Mouse (Mus musculus): ENCODE results near the gene Crtac1. TPM values are rescaled to one million over a fixed set of nuclear protein-coding genes. Genes with fewer than 3 reads are reported as not detected.

The Crtac1 gene
- polyA plus RNA-seq, 1 experiment from 2014 or later: 8.8 TPM

Small RNA genes within 50 kb of the gene (microRNA-seq; reads per million reads assigned to microRNA genes)
- not detected for gene Gm26339 (ENCODE audit: borderline number of aligned reads)
- not detected for gene Mir3085 (ENCODE audit: borderline number of aligned reads)

Other genes with a start within 250 kb of the Crtac1 start
- gene Sfrp5, start 229.5 kb downstream of the Crtac1 start, polyA plus RNA-seq (2015; fragmentation: Nextera tagmentation; extraction: Ambion mirVana): 6.3 and 8.7 TPM in 2 replicates
- 6.7 and 7.7 TPM in 2 replicates for gene Golga7b, start 184.2 kb downstream of the Crtac1 start, polyA plus RNA-seq (2015; fragmentation: Nextera tagmentation; extraction: Ambion mirVana)
- gene R3hcc1l, start 87.0 kb upstream of the Crtac1 start, polyA plus RNA-seq (2015; fragmentation: Nextera tagmentation; extraction: Ambion mirVana): 18.9 and 19.0 TPM in 2 replicates
- gene Loxl4, start 181.0 kb upstream of the Crtac1 start, polyA plus RNA-seq (2015; fragmentation: Nextera tagmentation; extraction: Ambion mirVana): 4.5 and 5.0 TPM in 2 replicates

Data from embryonic facial prominence, embryonic 15.5 days (tissue).